Mouse (Mus musculus): Measurements from ENCODE around the gene Cachd1. TPM values are rescaled to one million over a fixed set of nuclear protein-coding genes. Genes with fewer than 3 reads are reported as not detected.
A peak's percentile ranks its signal among the peaks of the same experiment; 100 is the strongest.

The Cachd1 gene
- polyA plus RNA-seq, 1 experiment from 2014 or later: 31.1 TPM

- Histone ChIP-seq H3K9ac (ENCODE audit: low read depth, low read length) (no peak overlapping the region), H3K9me3 (replicated peaks; ENCODE audit: control insufficient read depth, low read length, poor library complexity, severe bottlenecking) (no peaks in the 10 kb centered on the region), H3K27me3 (ENCODE audit: control insufficient read depth, insufficient read depth, low read depth, low read length) (no peaks in the 10 kb centered on the region), H3K36me3 (ENCODE audit: control insufficient read depth, insufficient read depth, low read length) (no peaks in the 10 kb centered on the region), H3K4me3 (ENCODE audit: low read depth, low read length) (no peak overlapping the region), H3K4me2 (ENCODE audit: low read length) (no peak overlapping the region), H3K4me1 (ENCODE audit: control insufficient read depth, insufficient read depth, low read length) (no peaks in the 10 kb centered on the region), H3K27ac (ENCODE audit: low read length) (no peak overlapping the region)
- ATAC-seq: no peak
Measured at GRCm38 (mm10) chr4:101044149-101044548, 267.7 kb downstream of the Cachd1 start.

DNA sequence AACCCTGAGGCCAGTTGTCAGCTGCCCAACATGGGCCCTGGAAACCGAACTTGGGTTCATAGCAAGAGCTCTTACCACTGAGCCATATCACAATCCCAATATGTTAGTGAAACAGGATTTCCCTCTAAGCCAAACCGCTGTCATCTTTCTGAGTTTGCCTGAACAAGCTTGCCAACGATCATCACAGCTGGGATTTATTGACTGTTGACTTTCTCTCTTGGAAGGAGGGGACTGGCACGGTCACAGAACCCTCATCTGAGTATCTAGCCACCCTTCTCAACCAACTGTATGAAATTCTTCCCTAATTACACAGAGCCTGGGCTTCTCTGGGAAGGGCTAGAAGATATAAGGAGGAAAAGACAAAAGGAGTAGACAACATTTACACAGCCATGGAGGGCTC is 270.1 kb downstream of the Cachd1 start:
- no peak for ATAC-seq
- Histone ChIP-seq H3K27ac (ENCODE audit: low read length) (no peak overlapping the region), H3K4me2 (ENCODE audit: low read length) (no peak overlapping the region), H3K9ac (ENCODE audit: low read depth, low read length) (no peak overlapping the region), H3K4me3 (ENCODE audit: low read depth, low read length) (no peak overlapping the region), H3K27me3 (ENCODE audit: control insufficient read depth, insufficient read depth, low read depth, low read length) (no peaks in the 10 kb centered on the region), H3K4me1 (ENCODE audit: control insufficient read depth, insufficient read depth, low read length) (no peaks in the 10 kb centered on the region), H3K9me3 (replicated peaks; ENCODE audit: control insufficient read depth, low read length, poor library complexity, severe bottlenecking) (no peaks in the 10 kb centered on the region), H3K36me3 (ENCODE audit: control insufficient read depth, insufficient read depth, low read length) (no peaks in the 10 kb centered on the region)
- 81% methylated on average over 4 of the region's 4 CpGs for WGBS

- 70% methylated on average over 2 of the region's 2 CpGs for whole genome bisulfite sequencing
- no peak for ATAC-seq
Measured at GRCm38 (mm10) chr4:101062146-101062545, 285.7 kb downstream of the Cachd1 start.

DNA sequence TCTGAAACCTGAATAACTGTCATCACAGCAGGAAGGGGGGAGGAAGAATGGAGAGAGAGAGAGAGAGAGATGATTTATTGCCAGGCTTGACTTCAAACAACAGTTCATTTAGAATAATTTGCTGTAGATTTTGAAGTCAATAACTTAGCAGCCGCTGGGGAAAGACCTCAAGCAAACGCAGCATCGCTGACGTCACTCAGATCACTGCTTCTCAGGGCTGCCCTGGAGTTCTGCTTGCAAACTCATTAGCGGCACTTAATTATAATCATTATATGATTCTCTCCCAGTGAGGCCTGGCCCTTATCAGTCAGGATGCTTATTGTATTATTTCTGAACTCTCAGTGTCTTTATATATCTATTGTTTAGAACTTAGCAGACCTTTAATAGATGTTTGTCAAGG is 289.9 kb downstream of the Cachd1 start:
- Histone ChIP-seq H3K4me1 (ENCODE audit: control insufficient read depth, insufficient read depth, low read length) (no peaks in the 10 kb centered on the region), H3K27ac (ENCODE audit: low read length) (no peak overlapping the region), H3K9ac (ENCODE audit: low read depth, low read length) (no peak overlapping the region), H3K27me3 (ENCODE audit: control insufficient read depth, insufficient read depth, low read depth, low read length) (no peaks in the 10 kb centered on the region), H3K4me3 (ENCODE audit: low read depth, low read length) (no peak overlapping the region), H3K4me2 (ENCODE audit: low read length) (no peak overlapping the region), H3K36me3 (ENCODE audit: control insufficient read depth, insufficient read depth, low read length) (no peaks in the 10 kb centered on the region), H3K9me3 (replicated peaks; ENCODE audit: control insufficient read depth, low read length, poor library complexity, severe bottlenecking) (no peaks in the 10 kb centered on the region)
- no peak for ATAC-seq
- 56% methylated on average over 5 of the region's 5 CpGs for WGBS

More at GRCm38 (mm10) chr4:101062146-101062545, 285.7 kb downstream of the Cachd1 start:
- Histone ChIP-seq H3K4me3 (ENCODE audit: low read depth, low read length) (no peak overlapping the region), H3K36me3 (ENCODE audit: control insufficient read depth, insufficient read depth, low read length) (no peaks in the 10 kb centered on the region), H3K27ac (ENCODE audit: low read length) (no peak overlapping the region), H3K9ac (ENCODE audit: low read depth, low read length) (no peak overlapping the region), H3K27me3 (ENCODE audit: control insufficient read depth, insufficient read depth, low read depth, low read length) (no peaks in the 10 kb centered on the region), H3K9me3 (replicated peaks; ENCODE audit: control insufficient read depth, low read length, poor library complexity, severe bottlenecking) (no peaks in the 10 kb centered on the region), H3K4me2 (ENCODE audit: low read length) (no peak overlapping the region), H3K4me1 (ENCODE audit: control insufficient read depth, insufficient read depth, low read length) (no peaks in the 10 kb centered on the region)

GRCm38 (mm10) chr4:101068786-101069153 is 292.3 kb downstream of the Cachd1 start, which contains the start of gene Raver2:
Raver2 (plus strand) TSS chr4:101068983.
- no peak within 1 kb of the TSS for H3K27ac ChIP-seq (ENCODE audit: low read length)
- H3K4me1 ChIP-seq (ENCODE audit: control insufficient read depth, insufficient read depth, low read length): no peaks in the 10 kb centered on the region

GRCm38 (mm10) chr4:101069154-101069971 is 292.9 kb downstream of the Cachd1 start:
- under 1% methylated on average over 55 of the region's 55 CpGs for WGBS
- ATAC-seq: peak; percentile 74
- no peaks in the 10 kb centered on the region for H3K9me3 ChIP-seq (replicated peaks; ENCODE audit: control insufficient read depth, low read length, poor library complexity, severe bottlenecking)
- H3K4me1 ChIP-seq (ENCODE audit: control insufficient read depth, insufficient read depth, low read length): no peaks in the 10 kb centered on the region
- H3K27ac ChIP-seq (ENCODE audit: low read length): no peak overlapping the region
- peak overlapping the region; percentile 78 for H3K9ac ChIP-seq (ENCODE audit: low read depth, low read length)
- H3K4me2 ChIP-seq (ENCODE audit: low read length): peak overlapping the region; percentile 83
- no peaks in the 10 kb centered on the region for H3K27me3 ChIP-seq (ENCODE audit: control insufficient read depth, insufficient read depth, low read depth, low read length)
- no peaks in the 10 kb centered on the region for H3K36me3 ChIP-seq (ENCODE audit: control insufficient read depth, insufficient read depth, low read length)
- peak overlapping the region; percentile 69 for H3K4me3 ChIP-seq (ENCODE audit: low read depth, low read length)

More at GRCm38 (mm10) chr4:101068786-101069153, 292.3 kb downstream of the Cachd1 start, which contains the start of gene Raver2:
- H3K4me3 ChIP-seq (ENCODE audit: low read depth, low read length): peak within 1 kb of the TSS; percentile 69
- no peaks in the 10 kb centered on the region for H3K36me3 ChIP-seq (ENCODE audit: control insufficient read depth, insufficient read depth, low read length)
- peak within 1 kb of the TSS; percentile 83 for H3K4me2 ChIP-seq (ENCODE audit: low read length)
- WGBS: 1% methylated on average over 48 of the region's 54 CpGs
- H3K9ac ChIP-seq (ENCODE audit: low read depth, low read length): peak within 1 kb of the TSS; percentile 78
- H3K9me3 ChIP-seq (replicated peaks; ENCODE audit: control insufficient read depth, low read length, poor library complexity, severe bottlenecking): no peaks in the 10 kb centered on the region
- ATAC-seq: peak; percentile 76
- H3K27me3 ChIP-seq (ENCODE audit: control insufficient read depth, insufficient read depth, low read depth, low read length): no peaks in the 10 kb centered on the region

GRCm38 (mm10) chr4:101071570-101071969 is 295.1 kb downstream of the Cachd1 start:
- H3K9me3 ChIP-seq (replicated peaks; ENCODE audit: control insufficient read depth, low read length, poor library complexity, severe bottlenecking): no peaks in the 10 kb centered on the region
- no peaks in the 10 kb centered on the region for H3K4me1 ChIP-seq (ENCODE audit: control insufficient read depth, insufficient read depth, low read length)
- H3K9ac ChIP-seq (ENCODE audit: low read depth, low read length): no peak overlapping the region
- H3K27me3 ChIP-seq (ENCODE audit: control insufficient read depth, insufficient read depth, low read depth, low read length): no peaks in the 10 kb centered on the region
- no peak overlapping the region for H3K4me3 ChIP-seq (ENCODE audit: low read depth, low read length)
- H3K4me2 ChIP-seq (ENCODE audit: low read length): no peak overlapping the region
- ATAC-seq: no peak
- no peak overlapping the region for H3K27ac ChIP-seq (ENCODE audit: low read length)
- H3K36me3 ChIP-seq (ENCODE audit: control insufficient read depth, insufficient read depth, low read length): no peaks in the 10 kb centered on the region
- WGBS: 89% methylated on average over 4 of the region's 4 CpGs

DNA sequence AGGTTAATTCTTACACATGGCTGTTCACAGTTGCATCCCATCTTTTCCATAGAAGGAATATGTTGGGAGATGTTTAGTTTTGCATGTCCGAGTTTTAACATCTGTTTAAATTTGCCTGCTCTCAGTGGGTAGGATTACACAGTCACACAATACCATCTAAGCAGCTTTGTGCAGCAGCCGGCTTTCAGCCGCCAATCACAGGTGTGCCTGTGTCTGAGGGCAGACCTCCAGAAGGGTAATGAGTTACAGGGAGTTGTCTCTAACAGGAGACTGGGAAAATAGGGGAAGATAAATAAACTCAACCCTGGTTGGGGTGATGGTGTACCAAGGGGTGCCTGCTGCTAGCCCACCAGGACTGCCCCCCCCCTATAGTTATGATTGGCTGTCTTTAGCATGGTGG is 299.9 kb downstream of the Cachd1 start:
- Histone ChIP-seq H3K4me3 (ENCODE audit: low read depth, low read length) (no peak overlapping the region), H3K9me3 (replicated peaks; ENCODE audit: control insufficient read depth, low read length, poor library complexity, severe bottlenecking) (no peaks in the 10 kb centered on the region), H3K9ac (ENCODE audit: low read depth, low read length) (no peak overlapping the region), H3K4me1 (ENCODE audit: control insufficient read depth, insufficient read depth, low read length) (no peaks in the 10 kb centered on the region), H3K4me2 (ENCODE audit: low read length) (no peak overlapping the region), H3K36me3 (ENCODE audit: control insufficient read depth, insufficient read depth, low read length) (no peaks in the 10 kb centered on the region), H3K27ac (ENCODE audit: low read length) (no peak overlapping the region), H3K27me3 (ENCODE audit: control insufficient read depth, insufficient read depth, low read depth, low read length) (peaks cover 5% of the 10 kb centered on the region; the same call in 1 of the 2 replicates)
- WGBS: 16% methylated on average over 3 of the region's 3 CpGs
- ATAC-seq: no peak
